13 mouse cellular contexts compared by ENCODE assay signal in the genomic region with DNA sequence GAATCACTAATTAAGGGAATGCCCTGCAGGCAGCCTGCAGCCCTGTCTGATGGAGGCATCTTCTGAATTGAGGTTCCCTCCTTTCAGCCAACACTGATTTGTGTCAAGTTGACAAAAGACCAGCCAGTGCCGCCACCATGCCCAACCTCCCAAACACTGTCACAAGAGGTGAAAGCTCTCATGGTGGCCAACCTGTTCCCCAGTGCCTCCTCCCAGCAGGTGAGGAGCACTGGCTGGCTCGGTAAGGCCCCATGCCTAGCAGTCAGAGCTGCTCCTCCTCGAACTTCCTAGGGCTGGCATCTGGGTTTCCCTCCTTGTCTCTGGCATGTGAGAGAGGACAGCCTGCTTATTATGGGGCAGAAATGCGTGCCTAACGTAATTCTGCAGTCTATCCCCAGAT. TPM values are rescaled to one million over a fixed set of nuclear protein-coding genes. Genes with fewer than 3 reads are reported as not detected.
DNase-seq lines count a peak whose midpoint lies in the region; ATAC-seq and TF ChIP-seq lines count a peak whose summit lies in the region.
"Had no signal": no experiment of that assay in that cellular context is flagged by ENCODE, and none has a peak within 500 bp of the region (broad histone marks: within the 10 kb centered on the region; RNA-seq: fewer than 3 reads in every experiment).

No protein-coding gene starts in this region.

- no peaks in the 10 kb centered on the region for H3K27me3 ChIP-seq in forebrain, embryonic 12.5 days
- H3K27me3 ChIP-seq in forebrain, postnatal 0 days (ENCODE audit: insufficient read depth, low read length), result no peaks in the 10 kb centered on the region
- no peaks in the 10 kb centered on the region for H3K27me3 ChIP-seq in intestine, embryonic 15.5 days (replicated peaks)
- no peaks in the 10 kb centered on the region for H3K27me3 ChIP-seq in intestine, postnatal 0 days (replicated peaks; ENCODE audit: control insufficient read depth, insufficient read depth, low read length)
- no peaks in the 10 kb centered on the region for H3K27me3 ChIP-seq in C2C12 (ENCODE audit: control insufficient read depth, insufficient read depth, insufficient read length)
- no peaks in the 10 kb centered on the region for H3K27me3 ChIP-seq in forebrain, embryonic 16.5 days (replicated peaks; ENCODE audit: control insufficient read depth, insufficient read depth, low read length)
- H3K27me3 ChIP-seq: Patski had no signal

- no peak for ATAC-seq in forebrain, embryonic 12.5 days (ENCODE audit: low FRiP score)
- no peak for ATAC-seq in forebrain, postnatal 0 days
- ATAC-seq in intestine, embryonic 15.5 days, result no peak
- no peak for ATAC-seq in intestine, postnatal 0 days
- ATAC-seq in forebrain, embryonic 16.5 days, result 0 out of 2 replicates have a peak, but pooled peaks have one; percentile 18
- no peak for ATAC-seq in activated CD4-positive, CD25-positive, alpha-beta regulatory T cell, adult 4 months

- peak overlapping the region; percentile 34 for H3ac ChIP-seq in C2C12 (ENCODE audit: control insufficient read depth, insufficient read length, low read depth)

- DNase-seq in forebrain, postnatal 0 days, result no peak
- no peak for DNase-seq in layer of hippocampus, postnatal 36 days
- DNase-seq: embryo, embryonic 11 days had no signal

- H3K4me3 ChIP-seq in forebrain, embryonic 12.5 days (replicated peaks), result no peak overlapping the region
- H3K4me3 ChIP-seq in forebrain, postnatal 0 days (ENCODE audit: low read depth, low read length), result no peak overlapping the region
- H3K4me3 ChIP-seq in intestine, embryonic 15.5 days (replicated peaks), result no peak overlapping the region
- no peak overlapping the region for H3K4me3 ChIP-seq in intestine, postnatal 0 days (ENCODE audit: low read depth, low read length)
- no peak overlapping the region for H3K4me3 ChIP-seq in C2C12 (ENCODE audit: insufficient read depth, poor library complexity, severe bottlenecking)
- no peak overlapping the region for H3K4me3 ChIP-seq in forebrain, embryonic 16.5 days (replicated peaks; ENCODE audit: low read length)

- no peak overlapping the region for H3K4me2 ChIP-seq in forebrain, embryonic 12.5 days
- no peak overlapping the region for H3K4me2 ChIP-seq in forebrain, postnatal 0 days (ENCODE audit: low read depth)
- H3K4me2 ChIP-seq in intestine, embryonic 15.5 days (replicated peaks), result no peak overlapping the region
- H3K4me2 ChIP-seq in intestine, postnatal 0 days (replicated peaks; ENCODE audit: low read depth), result no peak overlapping the region
- no peak overlapping the region for H3K4me2 ChIP-seq in forebrain, embryonic 16.5 days (ENCODE audit: low read length)
- H3K4me2 ChIP-seq: lung, embryonic 14.5 days had no signal

- 85% methylated on average over 5 of the region's 5 CpGs for WGBS in forebrain, embryonic 12.5 days
- 52% methylated on average over 5 of the region's 5 CpGs for WGBS in forebrain, postnatal 0 days
- WGBS in intestine, embryonic 15.5 days, result 79% methylated on average over 5 of the region's 5 CpGs
- WGBS in intestine, postnatal 0 days, result 80% methylated on average over 5 of the region's 5 CpGs
- 58% methylated on average over 5 of the region's 5 CpGs for WGBS in forebrain, embryonic 16.5 days

- H3K4me1 ChIP-seq in forebrain, embryonic 12.5 days, result peaks cover 17% of the 10 kb centered on the region
- H3K4me1 ChIP-seq in forebrain, postnatal 0 days (ENCODE audit: insufficient read depth), result no peaks in the 10 kb centered on the region
- H3K4me1 ChIP-seq in intestine, embryonic 15.5 days (replicated peaks), result peaks cover 35% of the 10 kb centered on the region
- H3K4me1 ChIP-seq in intestine, postnatal 0 days (replicated peaks; ENCODE audit: control insufficient read depth, insufficient read depth, low read length), result peaks cover 6% of the 10 kb centered on the region
- peaks cover 18% of the 10 kb centered on the region for H3K4me1 ChIP-seq in forebrain, embryonic 16.5 days (replicated peaks; ENCODE audit: control insufficient read depth, insufficient read depth, low read length)

- TF ChIP-seq CTCF in forebrain, postnatal 0 days (IDR thresholded peaks at IDR 0.05; ENCODE audit: low read depth), result no peak
- TF ChIP-seq CTCF in intestine, postnatal 0 days (IDR thresholded peaks at IDR 0.05; ENCODE audit: low read depth), result no peak
- no peak for TF ChIP-seq CTCF in C2C12 (IDR thresholded peaks at IDR 0.05; ENCODE audit: control insufficient read depth, insufficient read depth, insufficient read length)

- H3K27ac ChIP-seq in forebrain, embryonic 12.5 days, result peak overlapping the region; percentile 50; the same call in 1 of the 2 replicates
- H3K27ac ChIP-seq in forebrain, postnatal 0 days (ENCODE audit: low read depth, low read length), result no peak overlapping the region
- H3K27ac ChIP-seq in intestine, embryonic 15.5 days, result 0 out of 2 replicates have a peak overlapping the region, but pooled peaks have one; percentile 24
- H3K27ac ChIP-seq in intestine, postnatal 0 days (ENCODE audit: low read depth, low read length), result no peak overlapping the region
- peak overlapping the region; percentile 19 for H3K27ac ChIP-seq in forebrain, embryonic 16.5 days (ENCODE audit: low read length)

- H3K9ac ChIP-seq in forebrain, embryonic 12.5 days, result no peak overlapping the region
- no peak overlapping the region for H3K9ac ChIP-seq in forebrain, postnatal 0 days
- no peak overlapping the region for H3K9ac ChIP-seq in intestine, embryonic 15.5 days
- no peak overlapping the region for H3K9ac ChIP-seq in intestine, postnatal 0 days (ENCODE audit: low read depth, low read length)
- H3K9ac ChIP-seq in forebrain, embryonic 16.5 days (replicated peaks; ENCODE audit: low read depth, low read length), result no peak overlapping the region
- H3K9ac ChIP-seq: lung, embryonic 14.5 days had no signal

- H3K9me3 ChIP-seq in forebrain, embryonic 12.5 days, result no peaks in the 10 kb centered on the region
- no peaks in the 10 kb centered on the region for H3K9me3 ChIP-seq in forebrain, postnatal 0 days (ENCODE audit: low read length)
- no peaks in the 10 kb centered on the region for H3K9me3 ChIP-seq in intestine, embryonic 15.5 days
- H3K9me3 ChIP-seq in intestine, postnatal 0 days (ENCODE audit: control insufficient read depth), result no peaks in the 10 kb centered on the region
- H3K9me3 ChIP-seq in forebrain, embryonic 16.5 days (ENCODE audit: control insufficient read depth, low read length), result no peaks in the 10 kb centered on the region

- H3K36me3 ChIP-seq in forebrain, embryonic 12.5 days (replicated peaks), result peaks cover 42% of the 10 kb centered on the region
- H3K36me3 ChIP-seq in forebrain, postnatal 0 days (ENCODE audit: insufficient read depth), result no peaks in the 10 kb centered on the region
- peaks cover 7% of the 10 kb centered on the region; the same call in 1 of the 2 replicates for H3K36me3 ChIP-seq in intestine, embryonic 15.5 days
- H3K36me3 ChIP-seq in intestine, postnatal 0 days (ENCODE audit: control insufficient read depth, insufficient read depth), result peaks cover 31% of the 10 kb centered on the region; the same call in 1 of the 2 replicates
- H3K36me3 ChIP-seq in C2C12 (ENCODE audit: control insufficient read depth, insufficient read depth), result peaks cover 31% of the 10 kb centered on the region
- H3K36me3 ChIP-seq in forebrain, embryonic 16.5 days (ENCODE audit: control insufficient read depth, insufficient read depth), result no peaks in the 10 kb centered on the region

- no peaks in the 10 kb centered on the region for H3K79me2 ChIP-seq in C2C12 (ENCODE audit: control insufficient read depth, insufficient read depth)

- no peaks in the 10 kb centered on the region for H3K79me3 ChIP-seq in C2C12 (ENCODE audit: low read depth)

RNA-seq across cellular contexts. Expression of a gene that starts 15.1 kb away (rescaled TPM):
- 2.2 TPM in 2 replicates for polyA plus RNA-seq in forebrain, embryonic 12.5 days (2016; fragmentation: Nextera tagmentation; extraction: Ambion mirVana)
- total RNA-seq in forebrain, postnatal 0 days (2014; rRNA removed), result 13.3 and 18.4 TPM in 2 replicates
- 13.5 and 15.6 TPM in 2 replicates for polyA plus RNA-seq in forebrain, postnatal 0 days (2015; fragmentation: Nextera tagmentation; extraction: Ambion mirVana)
- polyA plus RNA-seq in intestine, embryonic 15.5 days (2015; fragmentation: Nextera tagmentation; extraction: Ambion mirVana), result 11.9 and 12.4 TPM in 2 replicates
- 6.5 and 6.6 TPM in 2 replicates for polyA plus RNA-seq in intestine, postnatal 0 days (2015; fragmentation: Nextera tagmentation; extraction: Ambion mirVana)
- 3.6 TPM for polyA plus RNA-seq in C2C12 (2012; fragmentation: generic; extraction: Trizol)
- 11.1 and 12.4 TPM in 2 replicates for polyA plus RNA-seq in forebrain, embryonic 16.5 days (2015; fragmentation: Nextera tagmentation; extraction: Ambion mirVana)
- under 1 TPM in 1 of 2 experiments, not detected in 1; 0.25 TPM for polyA plus RNA-seq in activated CD4-positive, CD25-positive, alpha-beta regulatory T cell, adult 4 months (2017; shearing (Covaris generic))
- total RNA-seq in layer of hippocampus, postnatal 36 days (2021), result 1 to 10 TPM; 4.4 to 5.5 TPM

RNA-seq across cellular contexts. Expression of a gene that starts 24.3 kb away (rescaled TPM):
- polyA plus RNA-seq in forebrain, embryonic 12.5 days (2016; fragmentation: Nextera tagmentation; extraction: Ambion mirVana), result 76.8 and 80.4 TPM in 2 replicates
- total RNA-seq in forebrain, postnatal 0 days (2014; rRNA removed), result 12.4 and 18.1 TPM in 2 replicates
- polyA plus RNA-seq in forebrain, postnatal 0 days (2015; fragmentation: Nextera tagmentation; extraction: Ambion mirVana), result 13.7 and 15.3 TPM in 2 replicates
- polyA plus RNA-seq in intestine, embryonic 15.5 days (2015; fragmentation: Nextera tagmentation; extraction: Ambion mirVana), result 64.0 and 65.8 TPM in 2 replicates
- 23.5 and 23.9 TPM in 2 replicates for polyA plus RNA-seq in intestine, postnatal 0 days (2015; fragmentation: Nextera tagmentation; extraction: Ambion mirVana)
- 45.1 TPM for polyA plus RNA-seq in C2C12 (2012; fragmentation: generic; extraction: Trizol)
- 31.9 and 34.2 TPM in 2 replicates for polyA plus RNA-seq in forebrain, embryonic 16.5 days (2015; fragmentation: Nextera tagmentation; extraction: Ambion mirVana)
- 10 to 100 TPM; 16.5 to 17.5 TPM for polyA plus RNA-seq in activated CD4-positive, CD25-positive, alpha-beta regulatory T cell, adult 4 months (2017; shearing (Covaris generic))
- 1 to 10 TPM; 5.3 to 5.5 TPM for total RNA-seq in layer of hippocampus, postnatal 36 days (2021)

RNA-seq across cellular contexts. Expression of a gene that starts 26.9 kb away (rescaled TPM):
- 184 and 203 TPM in 2 replicates for polyA plus RNA-seq in forebrain, embryonic 12.5 days (2016; fragmentation: Nextera tagmentation; extraction: Ambion mirVana)
- total RNA-seq in forebrain, postnatal 0 days (2014; rRNA removed), result 52.8 and 64.5 TPM in 2 replicates
- 56.8 and 60.1 TPM in 2 replicates for polyA plus RNA-seq in forebrain, postnatal 0 days (2015; fragmentation: Nextera tagmentation; extraction: Ambion mirVana)
- 109 and 118 TPM in 2 replicates for polyA plus RNA-seq in intestine, embryonic 15.5 days (2015; fragmentation: Nextera tagmentation; extraction: Ambion mirVana)
- polyA plus RNA-seq in intestine, postnatal 0 days (2015; fragmentation: Nextera tagmentation; extraction: Ambion mirVana), result 49.9 and 51.9 TPM in 2 replicates
- polyA plus RNA-seq in C2C12 (2012; fragmentation: generic; extraction: Trizol), result 69.3 TPM
- 124 and 126 TPM in 2 replicates for polyA plus RNA-seq in forebrain, embryonic 16.5 days (2015; fragmentation: Nextera tagmentation; extraction: Ambion mirVana)
- polyA plus RNA-seq in activated CD4-positive, CD25-positive, alpha-beta regulatory T cell, adult 4 months (2017; shearing (Covaris generic)), result 100 to 1,000 TPM; 123 to 178 TPM
- total RNA-seq in layer of hippocampus, postnatal 36 days (2021), result 100 to 1,000 TPM in 1 of 2 experiments, 10 to 100 TPM in 1; 92.0 to 108 TPM

RNA-seq across cellular contexts. Expression of a gene that starts 45.8 kb away (rescaled TPM):
- polyA plus RNA-seq in forebrain, embryonic 12.5 days (2016; fragmentation: Nextera tagmentation; extraction: Ambion mirVana), result 11.1 and 12.8 TPM in 2 replicates
- total RNA-seq in forebrain, postnatal 0 days (2014; rRNA removed), result 9.9 and 14.2 TPM in 2 replicates
- polyA plus RNA-seq in forebrain, postnatal 0 days (2015; fragmentation: Nextera tagmentation; extraction: Ambion mirVana), result 8.6 and 10.2 TPM in 2 replicates
- 1.9 and 2.7 TPM in 2 replicates for polyA plus RNA-seq in intestine, embryonic 15.5 days (2015; fragmentation: Nextera tagmentation; extraction: Ambion mirVana)
- polyA plus RNA-seq in intestine, postnatal 0 days (2015; fragmentation: Nextera tagmentation; extraction: Ambion mirVana), result 1.0 and 1.2 TPM in 2 replicates
- 1.0 TPM for polyA plus RNA-seq in C2C12 (2012; fragmentation: generic; extraction: Trizol)
- 11.0 and 13.7 TPM in 2 replicates for polyA plus RNA-seq in forebrain, embryonic 16.5 days (2015; fragmentation: Nextera tagmentation; extraction: Ambion mirVana)
- polyA plus RNA-seq in activated CD4-positive, CD25-positive, alpha-beta regulatory T cell, adult 4 months (2017; shearing (Covaris generic)), result under 1 TPM; 0.29 to 0.58 TPM
- 1 to 10 TPM; 1.9 to 2.2 TPM for total RNA-seq in layer of hippocampus, postnatal 36 days (2021)

RNA-seq across cellular contexts. Expression of a gene that starts 46.2 kb away (rescaled TPM):
- not detected in 2 replicates for polyA plus RNA-seq in forebrain, embryonic 12.5 days (2016; fragmentation: Nextera tagmentation; extraction: Ambion mirVana)
- not detected in 2 replicates for total RNA-seq in forebrain, postnatal 0 days (2014; rRNA removed)
- not detected in 2 replicates for polyA plus RNA-seq in forebrain, postnatal 0 days (2015; fragmentation: Nextera tagmentation; extraction: Ambion mirVana)
- not detected in 2 replicates for polyA plus RNA-seq in intestine, embryonic 15.5 days (2015; fragmentation: Nextera tagmentation; extraction: Ambion mirVana)
- not detected in 2 replicates for polyA plus RNA-seq in intestine, postnatal 0 days (2015; fragmentation: Nextera tagmentation; extraction: Ambion mirVana)
- not detected for polyA plus RNA-seq in C2C12 (2012; fragmentation: generic; extraction: Trizol)
- not detected in 2 replicates for polyA plus RNA-seq in forebrain, embryonic 16.5 days (2015; fragmentation: Nextera tagmentation; extraction: Ambion mirVana)
- polyA plus RNA-seq in activated CD4-positive, CD25-positive, alpha-beta regulatory T cell, adult 4 months (2017; shearing (Covaris generic)), result not detected
- not detected for total RNA-seq in layer of hippocampus, postnatal 36 days (2021)
- total RNA-seq: gastrocnemius, adult 18-20 months; left cerebral cortex, postnatal 10 days had no signal
- polyA plus RNA-seq: lung, embryonic 14.5 days; Patski had no signal

Comparison
In these comparisons a context has a peak if more than half of its experiments do, and no peak if none do; other contexts are left out.
1. H3K27ac ChIP-seq: peak in forebrain, embryonic 12.5 days (single experiment), intestine, embryonic 15.5 days (single experiment) and forebrain, embryonic 16.5 days (single experiment); none in forebrain, postnatal 0 days (single experiment) and intestine, postnatal 0 days (single experiment).